Comparison of ENCODE assay signal across 20 mouse cellular contexts in genomic region chr3:136369916-136370315, GRCm38 (mm10). TPM values are rescaled to one million over a fixed set of nuclear protein-coding genes. Genes with fewer than 3 reads are reported as not detected.
DNase-seq lines count a peak whose midpoint lies in the region; ATAC-seq lines count a peak whose summit lies in the region.
"Had no signal": no experiment of that assay in that cellular context is flagged by ENCODE, and none has a peak within 500 bp of the region (broad histone marks: within the 10 kb centered on the region; RNA-seq: fewer than 3 reads in every experiment).

No protein-coding gene starts in this region.

- intact Hi-C loops in left cerebral cortex, postnatal 14 days (cut with DNase I), result no loop called here
- intact Hi-C loops in left cerebral cortex, postnatal 4 days (cut with DNase I), result no loop called here

- no peak overlapping the region for H3K9ac ChIP-seq in hindbrain, embryonic 16.5 days (ENCODE audit: low read depth, low read length)
- H3K9ac ChIP-seq in hindbrain, embryonic 11.5 days (ENCODE audit: low read depth, low read length), result no peak overlapping the region
- H3K9ac ChIP-seq: forebrain, postnatal 0 days; liver, postnatal 0 days; neural tube, embryonic 13.5 days; stomach, embryonic 15.5 days had no signal

- no peak for ATAC-seq in hindbrain, embryonic 16.5 days
- no peak for ATAC-seq in hindbrain, embryonic 11.5 days (ENCODE audit: low FRiP score)
- no peak for ATAC-seq in inflammation-experienced regulatory T-cells, adult 6 months
- ATAC-seq: activated CD4-positive, CD25-positive, alpha-beta regulatory T cell, adult 4 months; forebrain, postnatal 0 days; liver, postnatal 0 days had no signal

- peak overlapping the region; percentile 8; the same call in 1 of the 2 replicates for H3K4me2 ChIP-seq in hindbrain, embryonic 16.5 days (ENCODE audit: low read length)
- no peak overlapping the region for H3K4me2 ChIP-seq in hindbrain, embryonic 11.5 days (replicated peaks; ENCODE audit: low read depth, low read length)
- H3K4me2 ChIP-seq: heart, embryonic 11.5 days; neural tube, embryonic 13.5 days; stomach, embryonic 15.5 days had no signal

- no peak for DNase-seq in hindbrain, embryonic 11.5 days (ENCODE audit: low spot score)
- DNase-seq in left cerebral cortex, postnatal 14 days (ENCODE audit: low spot score in 2 of 2), result peak; percentile 11 to 17
- DNase-seq in left cerebral cortex, postnatal 4 days, result no peak
- peak; percentile 69 for DNase-seq in brain, adult 2 months (ENCODE audit: low read depth, low spot score)
- peak; percentile 6 to 12 for DNase-seq in layer of hippocampus, postnatal 10 days (ENCODE audit: low spot score in 2 of 2)
- no peak for DNase-seq in neural tube, embryonic 10.5 days (ENCODE audit: extremely low spot score, low spot score)
- DNase-seq: forebrain, postnatal 0 days; gastrocnemius, postnatal 10 days; kidney, postnatal 36 days; liver, postnatal 0 days; spleen, adult 18-20 months; thymus, postnatal 25 days had no signal

- H3K4me3 ChIP-seq in hindbrain, embryonic 16.5 days (ENCODE audit: low read length), result no peak overlapping the region
- no peak overlapping the region for H3K4me3 ChIP-seq in hindbrain, embryonic 11.5 days (ENCODE audit: low read depth, low read length)
- H3K4me3 ChIP-seq: embryonic facial prominence, embryonic 10.5 days; erythroblast, embryonic 14.5 days; neural tube, embryonic 13.5 days; stomach, embryonic 15.5 days had no signal

- no peak overlapping the region for H3K27ac ChIP-seq in hindbrain, embryonic 16.5 days (ENCODE audit: low read depth, low read length)
- H3K27ac ChIP-seq in hindbrain, embryonic 11.5 days (ENCODE audit: low read depth, low read length), result no peak overlapping the region
- H3K27ac ChIP-seq: embryonic facial prominence, embryonic 10.5 days; neural tube, embryonic 13.5 days; stomach, embryonic 15.5 days had no signal

- H3K36me3 ChIP-seq in hindbrain, embryonic 16.5 days (ENCODE audit: control insufficient read depth, insufficient read depth, low read length), result no peaks in the 10 kb centered on the region
- no peaks in the 10 kb centered on the region for H3K36me3 ChIP-seq in hindbrain, embryonic 11.5 days (ENCODE audit: control insufficient read depth, insufficient read depth, low read length)
- H3K36me3 ChIP-seq: embryonic facial prominence, embryonic 10.5 days; neural tube, embryonic 13.5 days; stomach, embryonic 15.5 days had no signal

- H3K4me1 ChIP-seq in hindbrain, embryonic 16.5 days (ENCODE audit: control insufficient read depth, insufficient read depth, low read depth, low read length), result no peaks in the 10 kb centered on the region
- H3K4me1 ChIP-seq in hindbrain, embryonic 11.5 days (replicated peaks; ENCODE audit: control insufficient read depth, insufficient read depth, low read length), result no peaks in the 10 kb centered on the region
- H3K4me1 ChIP-seq: embryonic facial prominence, embryonic 10.5 days; stomach, embryonic 15.5 days had no signal

- H3K9me3 ChIP-seq in hindbrain, embryonic 16.5 days (ENCODE audit: control insufficient read depth, low read length), result no peaks in the 10 kb centered on the region
- no peaks in the 10 kb centered on the region for H3K9me3 ChIP-seq in hindbrain, embryonic 11.5 days (ENCODE audit: control insufficient read depth, low read length)
- H3K9me3 ChIP-seq: embryonic facial prominence, embryonic 10.5 days; neural tube, embryonic 13.5 days; stomach, embryonic 15.5 days had no signal

- H3K27me3 ChIP-seq in hindbrain, embryonic 16.5 days (replicated peaks; ENCODE audit: control insufficient read depth, insufficient read depth, low read length), result no peaks in the 10 kb centered on the region
- no peaks in the 10 kb centered on the region for H3K27me3 ChIP-seq in hindbrain, embryonic 11.5 days (ENCODE audit: control insufficient read depth, insufficient read depth, low read length)
- H3K27me3 ChIP-seq: neural tube, embryonic 13.5 days; stomach, embryonic 15.5 days had no signal

- 70% methylated on average over 11 of the region's 11 CpGs for WGBS in hindbrain, embryonic 16.5 days
- 85% methylated on average over 11 of the region's 11 CpGs for WGBS in hindbrain, embryonic 11.5 days

RNA-seq across cellular contexts. Expression of gene Bank1, which starts 44.0 kb away (rescaled TPM):
- polyA plus RNA-seq in hindbrain, embryonic 16.5 days (2015; fragmentation: Nextera tagmentation; extraction: Ambion mirVana), result 0.36 and 0.45 TPM in 2 replicates
- 0.52 and 1.5 TPM in 2 replicates for polyA plus RNA-seq in hindbrain, embryonic 11.5 days (2014; fragmentation: Nextera tagmentation; extraction: Ambion mirVana)
- 1 to 10 TPM in 1 of 2 experiments, under 1 TPM in 1; 0.77 to 1.1 TPM for total RNA-seq in left cerebral cortex, postnatal 14 days (2021)
- under 1 TPM; 0.44 to 0.58 TPM for total RNA-seq in left cerebral cortex, postnatal 4 days (2021)
- 1 to 10 TPM; 1.0 to 1.3 TPM for total RNA-seq in layer of hippocampus, postnatal 10 days (2021)
- 1 to 10 TPM; 4.3 to 8.5 (median 4.5) TPM for polyA plus RNA-seq in inflammation-experienced regulatory T-cells, adult 6 months (2017; shearing (Covaris generic))

Comparison
In these comparisons a context has a peak if more than half of its experiments do, and no peak if none do; other contexts are left out.
1. DNase-seq: peak in left cerebral cortex, postnatal 14 days (2 of 2), brain, adult 2 months (single experiment) and layer of hippocampus, postnatal 10 days (2 of 2); none in hindbrain, embryonic 11.5 days (single experiment), left cerebral cortex, postnatal 4 days (single experiment) and neural tube, embryonic 10.5 days (single experiment).